Mouse (Mus musculus) bone marrow macrophage, adult 2 months (primary cell): ENCODE data around the gene Pa2g4. TPM values are rescaled to one million over a fixed set of nuclear protein-coding genes. Genes with fewer than 3 reads are reported as not detected.
"Not testable (repeated sequence)": the region's sequence is repeated elsewhere in the genome, so short reads cannot be mapped to it uniquely, and the experiment has no call there.

ENCODE experiments used
- H3K27ac ChIP-seq: 2 replicates; pipeline ENCODE4 v1.5.1; 2012; ENCODE audit warnings: low read depth, low read length; ENCODE audit not compliant: insufficient read depth
- H3K4me1 ChIP-seq: 2 replicates; pipeline ENCODE4 v1.6.1; 2012; ENCODE audit warnings: low read length; ENCODE audit not compliant: control insufficient read depth, insufficient read depth
- H3K4me3 ChIP-seq: 2 replicates; pipeline ENCODE4 v1.5.1; 2012; ENCODE audit warnings: mild to moderate bottlenecking, low read length, moderate library complexity; ENCODE audit not compliant: insufficient read depth
- CTCF ChIP-seq: IDR thresholded peaks from 2 replicates; pipeline ENCODE4 v1.5.1; 2012; ENCODE audit warnings: low read depth, mild to moderate bottlenecking, low read length, moderate library complexity
- POLR2A ChIP-seq: IDR thresholded peaks from 2 replicates; pipeline ENCODE4 v1.6.1; 2012; ENCODE audit warnings: mild to moderate bottlenecking, low read depth, low read length, borderline replicate concordance
- polyA plus RNA-seq: library from polyadenylated mRNA; stranded (reverse); fragments of >200 nt; gene quantifications from 2 replicates; pipeline ENCODE4 v1.2.4, GENCODE M21; 2012; ENCODE audit not compliant: missing spikeins, insufficient read depth, insufficient read length

The Pa2g4 gene
- polyA plus RNA-seq, 1 experiment, result 70.1 TPM

- Histone ChIP-seq H3K4me1 (no peaks in the 10 kb centered on the region), H3K27ac (no peak overlapping the region), H3K4me3 (no peak overlapping the region)
- TF ChIP-seq POLR2A (no peak), CTCF (no peak)
Measured at GRCm38 (mm10) chr10:128579731-128580130, 13.9 kb upstream of the Pa2g4 start.

GRCm38 (mm10) chr10:128579298-128579697, 13.5 kb upstream of the Pa2g4 start:
- no peak for TF ChIP-seq CTCF
- no peak for TF ChIP-seq POLR2A
- Histone ChIP-seq H3K4me1 (no peaks in the 10 kb centered on the region), H3K27ac (no peak overlapping the region), H3K4me3 (no peak overlapping the region)

GRCm38 (mm10) chr10:128578330-128578729, 12.5 kb upstream of the Pa2g4 start:
- H3K27ac ChIP-seq, result no peak overlapping the region
- TF ChIP-seq CTCF (no peak), POLR2A (no peak)
- no peak overlapping the region for H3K4me3 ChIP-seq
- peaks cover 2% of the 10 kb centered on the region; the same call in 1 of the 2 replicates for H3K4me1 ChIP-seq

- Histone ChIP-seq H3K27ac (no peak overlapping the region), H3K4me3 (no peak overlapping the region), H3K4me1 (peaks cover 5% of the 10 kb centered on the region; the same call in 1 of the 2 replicates)
- TF ChIP-seq POLR2A, result no peak
- peak; percentile 31; the same call in 1 of the 2 replicates for TF ChIP-seq CTCF
Measured at GRCm38 (mm10) chr10:128575063-128575462, 9.3 kb upstream of the Pa2g4 start.

- no peak for TF ChIP-seq CTCF
- TF ChIP-seq POLR2A, result no peak
- peaks cover 18% of the 10 kb centered on the region for H3K4me1 ChIP-seq
- peak overlapping the region; percentile 94 for H3K27ac ChIP-seq
- peak overlapping the region; percentile 100 for H3K4me3 ChIP-seq
Measured at GRCm38 (mm10) chr10:128565206-128565787, 490 bp downstream of the Pa2g4 start.

GRCm38 (mm10) chr10:128563544-128563943, 2.2 kb downstream of the Pa2g4 start:
- TF ChIP-seq CTCF (no peak), POLR2A (no peak)
- Histone ChIP-seq H3K27ac (no peak overlapping the region), H3K4me1 (peaks cover 18% of the 10 kb centered on the region), H3K4me3 (peak overlapping the region; percentile 58)

- no peak overlapping the region for H3K27ac ChIP-seq
- no peaks in the 10 kb centered on the region for H3K4me1 ChIP-seq
- no peak overlapping the region for H3K4me3 ChIP-seq
- no peak for TF ChIP-seq CTCF
Measured at GRCm38 (mm10) chr10:128556963-128557362, 8.8 kb downstream of the Pa2g4 start.

- H3K27ac ChIP-seq, result no peak overlapping the region
- H3K4me3 ChIP-seq, result no peak overlapping the region
- no peak for TF ChIP-seq POLR2A
- no peak for TF ChIP-seq CTCF
- H3K4me1 ChIP-seq, result no peaks in the 10 kb centered on the region
Measured at GRCm38 (mm10) chr10:128556286-128556685, 9.5 kb downstream of the Pa2g4 start.

GRCm38 (mm10) chr10:128555567-128555966, 10.2 kb downstream of the Pa2g4 start:
- not testable (repeated sequence) for H3K27ac ChIP-seq, H3K4me3 ChIP-seq, H3K4me1 ChIP-seq

- H3K4me3 ChIP-seq, H3K27ac ChIP-seq: not testable (repeated sequence)
- H3K4me1 ChIP-seq, result peaks cover 10% of the 10 kb centered on the region
Measured at GRCm38 (mm10) chr10:128550144-128550823, 15.5 kb downstream of the Pa2g4 start.

- peaks cover 10% of the 10 kb centered on the region for H3K4me1 ChIP-seq
- peak overlapping the region; percentile 22; the same call in 1 of the 2 replicates for H3K27ac ChIP-seq
- H3K4me3 ChIP-seq, result peak overlapping the region; percentile 4; the same call in 1 of the 2 replicates
Measured at GRCm38 (mm10) chr10:128549682-128550057, 16.1 kb downstream of the Pa2g4 start.
